Mouse (Mus musculus) embryonic fibroblast, embryonic 13.5 days (primary cell): ENCODE data around the gene Dmbx1.

Source experiments
- CTCF ChIP-seq: IDR thresholded peaks from 2 replicates; pipeline ENCODE4 v1.5.1; 2011; ENCODE audit warnings: mild to moderate bottlenecking, control low read depth, low read length, moderate library complexity, borderline replicate concordance; ENCODE audit not compliant: insufficient read depth
- POLR2A ChIP-seq: IDR thresholded peaks from 2 replicates; pipeline ENCODE4 v1.6.1; 2011; ENCODE audit warnings: low read depth, mild to moderate bottlenecking, control low read depth, low read length, moderate library complexity

GRCm38 (mm10) chr4:115902816-115903215, 36.9 kb downstream of the Dmbx1 start:
- TF ChIP-seq CTCF (peak; percentile 32; the same call in 1 of the 2 replicates), POLR2A (no peak)
